13 mouse cellular contexts compared by ENCODE assay signal in the genomic region with DNA sequence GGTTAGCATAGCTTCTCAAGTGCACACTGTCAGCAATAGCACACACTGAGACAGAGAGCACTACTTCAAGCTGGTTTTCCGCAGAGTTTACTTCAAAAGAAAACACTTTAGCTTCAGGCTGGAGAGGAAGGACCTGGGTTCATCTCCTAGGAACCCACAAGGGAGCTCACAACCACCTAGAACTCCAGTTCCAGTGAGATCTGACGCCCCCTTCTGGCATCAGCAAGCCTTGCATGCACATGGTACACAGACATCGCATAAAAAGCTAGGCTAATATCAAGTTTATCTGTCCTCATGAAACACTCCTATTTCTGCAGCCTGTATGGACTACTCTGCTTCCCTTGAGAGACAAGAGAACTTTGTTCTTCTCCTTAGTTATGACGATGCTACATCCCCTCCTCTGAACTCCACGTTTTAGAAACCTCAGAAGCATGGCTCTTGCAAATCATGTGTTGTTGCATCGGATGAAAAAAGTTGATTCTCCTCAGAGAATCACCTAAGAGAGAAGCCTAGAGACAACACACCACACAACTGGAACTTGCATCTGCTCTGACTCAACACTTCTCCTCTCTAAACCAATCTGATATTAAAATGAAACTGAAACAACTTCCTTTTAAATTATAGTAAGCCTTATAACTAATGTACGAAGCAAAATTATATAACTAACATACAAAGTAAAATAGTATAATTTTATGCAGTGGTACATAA. TPM values are rescaled to one million over a fixed set of nuclear protein-coding genes. Genes with fewer than 3 reads are reported as not detected.
DNase-seq lines count a peak whose midpoint lies in the region; ATAC-seq and TF ChIP-seq lines count a peak whose summit lies in the region.
"Had no signal": no experiment of that assay in that cellular context is flagged by ENCODE, and none has a peak within 500 bp of the region (broad histone marks: within the 10 kb centered on the region; RNA-seq: fewer than 3 reads in every experiment).

No protein-coding gene starts in this region.

- no peak for TF ChIP-seq POLR2A in testis, adult 2 months (IDR thresholded peaks at IDR 0.05; ENCODE audit: control insufficient read depth, low read depth, low read length)

- no peaks in the 10 kb centered on the region for H3K36me3 ChIP-seq in testis, adult 2 months (ENCODE audit: control insufficient read depth, insufficient read depth, low read length)
- H3K36me3 ChIP-seq in midbrain, embryonic 11.5 days (ENCODE audit: control insufficient read depth, insufficient read depth, low read length): 0 out of 2 replicates have a peak, but pooled peaks cover 2% of the 10 kb centered on the region

- no peak overlapping the region for H3K4me3 ChIP-seq in testis, adult 2 months (ENCODE audit: control insufficient read depth, low read depth, low read length)
- no peak overlapping the region for H3K4me3 ChIP-seq in midbrain, embryonic 11.5 days (ENCODE audit: low read depth, low read length)
- H3K4me3 ChIP-seq: heart, embryonic 13.5 days; liver, embryonic 13.5 days had no signal

- intact Hi-C loops in heart, postnatal 10 days (cut with DNase I): no loop called here

- peak; percentile 77 for ATAC-seq in megakaryocyte-erythroid progenitor cell, adult 5-6 weeks (replicated peaks; ENCODE audit: low FRiP score, low TSS enrichment, poor library complexity, severe bottlenecking)
- no peak for ATAC-seq in midbrain, embryonic 11.5 days (ENCODE audit: low FRiP score)

- H3K4me1 ChIP-seq in testis, adult 2 months (ENCODE audit: control insufficient read depth, insufficient read depth, low read length): no peaks in the 10 kb centered on the region
- peaks cover under 1% of the 10 kb centered on the region; the same call in 1 of the 2 replicates for H3K4me1 ChIP-seq in midbrain, embryonic 11.5 days (ENCODE audit: control insufficient read depth, insufficient read depth, low read length)
- H3K4me1 ChIP-seq: liver, embryonic 13.5 days had no signal

- no peak overlapping the region for H3K27ac ChIP-seq in testis, adult 2 months (ENCODE audit: control insufficient read depth, insufficient read depth, low read depth, low read length)
- H3K27ac ChIP-seq in midbrain, embryonic 11.5 days (ENCODE audit: low read depth, low read length): no peak overlapping the region
- H3K27ac ChIP-seq: heart, embryonic 13.5 days; liver, embryonic 13.5 days had no signal

- H3K9me3 ChIP-seq in midbrain, embryonic 11.5 days (ENCODE audit: control insufficient read depth, low read length): no peaks in the 10 kb centered on the region
- H3K9me3 ChIP-seq: heart, embryonic 13.5 days; liver, embryonic 13.5 days had no signal

- H3K27me3 ChIP-seq in testis, adult 2 months (ENCODE audit: control insufficient read depth, insufficient read depth, low read length): no peaks in the 10 kb centered on the region
- no peaks in the 10 kb centered on the region for H3K27me3 ChIP-seq in midbrain, embryonic 11.5 days (ENCODE audit: control insufficient read depth, insufficient read depth, low read length)
- H3K27me3 ChIP-seq: heart, embryonic 13.5 days; liver, embryonic 13.5 days had no signal

- TF ChIP-seq CTCF in testis, adult 2 months (IDR thresholded peaks at IDR 0.05; ENCODE audit: control insufficient read depth, insufficient read depth, insufficient replicate concordance, low read depth, low read length): peak; percentile 36; the same call in 1 of the 2 replicates

- WGBS in midbrain, embryonic 11.5 days: 82% methylated on average over 7 of the region's 7 CpGs

- H3K9ac ChIP-seq in midbrain, embryonic 11.5 days (ENCODE audit: low read length): no peak overlapping the region
- H3K9ac ChIP-seq: heart, embryonic 13.5 days; liver, embryonic 13.5 days had no signal

- H3K4me2 ChIP-seq in midbrain, embryonic 11.5 days: no peak overlapping the region
- H3K4me2 ChIP-seq: heart, embryonic 13.5 days; liver, embryonic 13.5 days had no signal

- DNase-seq in testis, postnatal 14 days (ENCODE audit: low spot score): no peak
- DNase-seq in R1 (ENCODE audit: low read depth, low spot score): peak; percentile 44
- DNase-seq in gastrocnemius, adult 18-20 months (ENCODE audit: low spot score): no peak
- DNase-seq in retina, embryonic 14.5 days (ENCODE audit: low spot score): no peak
- DNase-seq in heart, postnatal 10 days: no peak
- DNase-seq in midbrain, embryonic 11.5 days (ENCODE audit: low spot score, missing footprints): no peak
- DNase-seq: cerebellum, postnatal 10 days; kidney, postnatal 4 days; liver, embryonic 13.5 days; midbrain, embryonic 14.5 days had no signal

RNA-seq across cellular contexts. Expression of a gene that starts 53.3 kb away (rescaled TPM):
- 0.89 and 1.4 TPM in 2 replicates for polyA plus RNA-seq in testis, adult 2 months (2012; rRNA removed)
- total RNA-seq in megakaryocyte-erythroid progenitor cell, adult 5-6 weeks (2014; fragmentation: Nextera tagmentation): 4.2 and 4.3 TPM in 2 replicates
- 4.2 and 5.9 TPM in 2 replicates for total RNA-seq in megakaryocyte-erythroid progenitor cell, adult 5-6 weeks (2017)
- total RNA-seq in gastrocnemius, adult 18-20 months (2021): 1 to 10 TPM; 4.7 to 6.2 TPM
- 10 to 100 TPM; 11.1 to 13.4 TPM for total RNA-seq in heart, postnatal 10 days (2021)
- 21.2 and 23.4 TPM in 2 replicates for polyA plus RNA-seq in midbrain, embryonic 11.5 days (2014; fragmentation: Nextera tagmentation; extraction: Ambion mirVana)
